Mouse (Mus musculus): ENCODE measurements at regions not wholly inside any gene's neighbourhood (a gene's known extent, or its start where the extent isn't known, plus 50 kb on each side); places are given as distances from the start of the nearest gene placed in this dataset.

DNA sequence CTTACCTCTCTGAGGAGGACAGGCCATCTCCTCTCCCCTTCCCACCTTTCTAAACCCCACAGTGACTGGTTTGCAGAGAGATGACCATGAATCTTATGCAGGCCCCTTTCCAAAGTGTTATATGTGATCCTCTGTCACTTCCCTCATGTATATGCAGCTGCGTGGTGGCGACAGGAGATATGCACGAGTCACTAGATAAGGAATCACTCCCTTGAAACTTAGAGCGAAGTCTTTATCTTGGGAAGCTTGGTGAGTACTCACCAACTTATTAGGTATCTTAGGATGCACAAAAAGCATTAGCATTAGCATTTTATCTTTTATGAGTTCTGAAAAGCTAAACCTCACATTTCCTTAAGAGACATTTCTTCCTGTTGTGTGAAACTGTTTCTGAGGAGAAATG lies 421.9 kb downstream of the Tmem161b start:
- no peak for DNase-seq (ENCODE audit: low spot score in 2 of 2)

DNA sequence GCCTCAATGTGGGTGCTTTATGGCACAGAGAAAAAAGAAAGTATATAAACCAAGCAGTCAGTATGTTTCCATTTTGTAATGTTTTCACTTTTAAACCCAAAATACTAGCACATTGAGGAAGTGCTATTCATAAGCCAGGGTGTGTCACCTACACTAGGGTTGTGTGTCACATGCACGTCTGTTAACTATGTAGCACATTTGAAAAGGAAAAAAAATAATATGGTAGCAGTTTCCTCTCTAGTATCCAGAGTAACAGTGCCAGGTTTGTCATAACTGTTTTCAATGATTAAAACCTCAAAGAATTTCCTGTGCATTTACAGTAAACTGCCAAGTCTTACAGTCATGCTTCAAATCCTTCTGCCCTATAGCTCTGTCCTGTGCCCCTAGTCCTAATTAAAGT lies 424.8 kb downstream of the Tmem161b start:
- no peak for DNase-seq (ENCODE audit: low spot score in 2 of 2)

GRCm38 (mm10) chr13:84648056-84648455 lies 426.0 kb downstream of the Tmem161b start:
- no peak for DNase-seq (ENCODE audit: low spot score in 2 of 2)

GRCm38 (mm10) chr13:84663967-84664366 lies 441.9 kb downstream of the Tmem161b start:
- DNase-seq (ENCODE audit: low spot score in 2 of 2) = no peak

GRCm38 (mm10) chr13:84680971-84681370 lies 458.9 kb downstream of the Tmem161b start:
- no peak for DNase-seq (ENCODE audit: low spot score in 2 of 2)

- DNase-seq (ENCODE audit: low spot score in 2 of 2) = peak in 1 of 2 experiments; percentile 42
These were observed 463.8 kb downstream of the Tmem161b start for GRCm38 (mm10) chr13:84685930-84686329.

GRCm38 (mm10) chr13:84693462-84693861 lies 471.4 kb downstream of the Tmem161b start:
- DNase-seq (ENCODE audit: low spot score in 2 of 2) = no peak

- DNase-seq (ENCODE audit: low spot score in 2 of 2) = no peak
These were observed 476.5 kb downstream of the Tmem161b start for GRCm38 (mm10) chr13:84698472-84699080.

DNA sequence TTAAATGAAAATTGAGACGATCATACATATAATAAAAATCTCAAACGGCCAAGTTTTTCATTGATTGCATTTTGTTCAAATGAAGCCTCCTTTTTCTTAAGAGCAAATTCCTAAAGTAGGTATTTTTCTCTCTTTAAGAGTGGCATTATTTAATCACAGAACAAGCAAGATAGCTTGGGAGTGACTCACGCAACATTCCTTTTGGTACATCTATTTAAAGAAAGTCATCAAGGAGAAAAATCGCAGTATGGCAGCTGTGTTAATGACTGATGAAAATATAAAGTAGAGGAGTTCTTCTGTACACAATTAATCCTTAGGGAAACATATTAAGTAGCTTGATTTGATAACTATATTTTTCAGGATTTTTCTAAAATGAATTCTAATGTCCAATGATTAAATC lies 448.0 kb upstream of the Ccnh start:
- DNase-seq (ENCODE audit: low spot score in 2 of 2) = no peak

DNA sequence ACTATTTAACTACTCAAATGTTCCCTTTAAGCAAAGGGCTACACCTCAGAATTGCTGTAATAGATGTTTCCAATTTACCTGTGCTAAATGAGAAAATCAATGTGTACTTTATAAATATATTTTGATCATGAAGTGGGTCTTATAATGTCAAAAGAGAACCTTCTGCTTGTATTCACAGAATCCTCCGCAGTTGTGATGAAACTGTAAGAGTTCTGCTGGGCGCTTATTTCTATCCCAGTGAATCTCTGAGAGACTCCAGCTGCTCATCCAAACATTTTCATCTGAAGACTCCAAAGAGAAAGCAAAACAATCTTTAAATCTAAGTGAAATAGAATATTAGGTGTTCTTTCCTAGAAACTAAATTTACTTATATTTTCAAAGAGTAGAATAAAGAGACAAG lies 440.9 kb upstream of the Ccnh start:
- DNase-seq (ENCODE audit: low spot score in 2 of 2) = no peak

DNA sequence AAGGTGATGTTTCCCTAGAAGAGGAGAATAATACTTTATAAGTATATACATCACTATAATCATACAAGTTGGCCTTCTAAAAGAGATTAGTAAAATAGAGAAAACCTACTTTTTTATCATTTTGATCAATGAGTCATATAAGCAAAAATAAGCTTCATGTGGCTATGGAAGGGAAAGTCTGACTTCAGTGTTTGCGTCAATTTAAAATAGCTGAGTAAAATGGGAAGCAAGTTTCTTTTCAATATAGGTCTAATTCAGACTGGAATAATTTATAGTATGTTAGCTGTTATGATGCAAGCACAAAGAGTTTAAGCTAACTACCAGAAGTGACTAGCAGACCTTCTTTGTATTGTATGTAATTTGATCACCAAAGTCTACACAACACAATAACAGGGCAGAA lies 440.0 kb upstream of the Ccnh start:
- DNase-seq (ENCODE audit: low spot score in 2 of 2) = no peak

- DNase-seq (ENCODE audit: low spot score in 2 of 2) = no peak
These were observed 439.1 kb upstream of the Ccnh start for GRCm38 (mm10) chr13:84750136-84750535.

DNA sequence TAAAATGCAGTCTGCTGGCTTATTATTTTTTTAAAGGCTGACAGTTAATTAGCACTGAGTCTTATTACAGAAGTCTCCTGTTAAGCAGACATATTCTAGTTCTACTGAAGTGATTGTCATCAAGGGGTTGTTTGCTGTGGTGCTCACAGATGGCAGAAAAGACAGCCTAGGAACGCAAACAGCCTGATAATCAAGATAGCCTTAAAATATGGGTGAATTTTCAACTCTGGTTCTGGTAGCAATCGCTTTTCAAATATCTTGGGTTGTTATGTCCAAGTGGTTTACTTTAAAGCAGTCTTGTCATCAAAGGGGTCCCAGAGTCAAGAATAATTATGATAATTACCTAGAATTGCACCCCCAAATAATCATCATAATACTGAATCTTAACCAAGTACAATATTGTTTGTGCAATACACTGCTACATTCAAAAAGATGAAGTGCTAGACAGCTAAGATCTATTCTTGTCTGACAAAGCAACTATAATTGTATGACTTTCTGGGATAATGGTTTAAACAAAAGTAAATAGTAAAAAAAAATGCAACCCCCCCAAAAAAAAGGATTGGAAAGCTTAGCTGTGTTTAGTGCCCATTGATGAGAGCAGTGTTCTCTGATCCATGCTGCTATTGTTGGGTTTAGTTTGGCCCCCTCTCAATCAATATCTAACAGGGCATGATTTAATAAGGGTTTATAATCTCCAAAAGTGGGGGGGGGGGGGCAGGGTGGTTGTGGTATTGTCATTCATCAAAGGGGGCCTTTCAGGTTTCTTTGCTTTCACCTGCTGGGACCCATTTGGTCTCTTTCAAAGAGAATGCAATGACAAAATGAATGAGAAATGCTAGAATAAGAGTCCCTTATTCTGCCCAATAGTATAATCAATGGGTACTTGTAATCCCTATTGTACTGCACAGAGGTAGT lies 437.4 kb upstream of the Ccnh start:
- DNase-seq (ENCODE audit: low spot score in 2 of 2) = no peak

DNA sequence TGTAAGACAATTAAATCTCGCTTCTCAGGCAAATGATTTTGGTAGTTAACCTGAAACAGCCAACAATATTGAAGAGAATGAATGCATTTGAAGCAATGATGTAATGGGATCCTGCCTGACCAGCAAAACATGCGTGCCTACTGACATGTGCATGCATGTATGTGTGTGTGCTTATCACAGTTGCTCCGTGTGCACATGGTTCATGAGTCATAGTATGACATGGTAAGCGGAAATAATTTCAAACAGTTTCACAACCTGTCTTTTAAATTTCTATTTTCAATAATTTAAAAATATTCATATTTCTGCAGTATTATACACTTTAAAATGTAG lies 436.8 kb upstream of the Ccnh start:
- DNase-seq (ENCODE audit: low spot score in 2 of 2) = no peak

GRCm38 (mm10) chr13:84753751-84754500 lies 435.3 kb upstream of the Ccnh start:
- DNase-seq (ENCODE audit: low spot score in 2 of 2) = no peak

GRCm38 (mm10) chr13:84754821-84755725 lies 434.1 kb upstream of the Ccnh start:
- no peak for DNase-seq (ENCODE audit: low spot score in 2 of 2)

DNA sequence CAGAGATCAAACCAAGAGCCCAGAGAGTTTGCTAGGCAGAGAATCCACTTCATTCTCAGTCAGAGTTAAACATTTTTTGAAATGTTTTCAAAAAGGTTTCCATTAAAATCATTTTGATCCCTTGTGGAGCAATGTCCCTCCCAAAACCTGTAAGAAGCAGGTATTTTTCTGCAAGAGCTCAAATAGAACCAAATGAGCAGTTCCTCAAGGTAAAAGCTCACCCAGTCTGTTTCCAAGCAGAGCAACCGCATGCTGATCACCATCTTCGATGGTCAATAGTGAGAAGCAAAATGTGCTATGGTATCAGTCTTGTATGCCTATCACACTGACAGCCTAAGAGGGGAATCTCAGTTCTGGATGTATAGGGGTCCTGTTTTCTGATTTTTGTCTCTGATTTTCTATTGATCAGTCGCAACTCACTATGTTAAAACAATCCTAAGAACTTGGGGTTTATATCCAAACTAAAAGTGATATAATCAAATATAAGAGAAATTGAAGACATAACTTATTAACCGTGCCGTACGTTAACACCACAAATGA lies 432.3 kb upstream of the Ccnh start:
- no peak for DNase-seq (ENCODE audit: low spot score in 2 of 2)

- no peak for DNase-seq (ENCODE audit: low spot score in 2 of 2)
These were observed 431.2 kb upstream of the Ccnh start for GRCm38 (mm10) chr13:84757896-84758567.

DNA sequence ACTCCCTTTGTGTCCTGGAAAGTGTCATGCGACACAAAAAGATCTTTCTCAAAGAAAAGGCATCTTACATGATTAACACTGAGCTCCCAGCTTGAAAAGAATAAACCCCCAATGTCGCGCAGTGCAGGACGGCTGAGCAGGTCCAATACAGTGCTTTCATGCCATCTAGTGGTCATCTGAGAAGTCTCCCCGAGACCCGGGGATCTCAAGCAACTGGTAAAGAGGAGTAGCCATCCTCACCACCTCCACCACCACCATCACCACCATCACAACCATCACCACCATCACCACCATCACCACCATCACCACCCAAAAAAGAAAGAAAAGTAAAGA lies 430.7 kb upstream of the Ccnh start:
- peak; percentile 86 to 95 for DNase-seq (ENCODE audit: low spot score in 2 of 2)

GRCm38 (mm10) chr13:84759061-84759460 lies 430.1 kb upstream of the Ccnh start:
- DNase-seq (ENCODE audit: low spot score in 2 of 2) = no peak

DNA sequence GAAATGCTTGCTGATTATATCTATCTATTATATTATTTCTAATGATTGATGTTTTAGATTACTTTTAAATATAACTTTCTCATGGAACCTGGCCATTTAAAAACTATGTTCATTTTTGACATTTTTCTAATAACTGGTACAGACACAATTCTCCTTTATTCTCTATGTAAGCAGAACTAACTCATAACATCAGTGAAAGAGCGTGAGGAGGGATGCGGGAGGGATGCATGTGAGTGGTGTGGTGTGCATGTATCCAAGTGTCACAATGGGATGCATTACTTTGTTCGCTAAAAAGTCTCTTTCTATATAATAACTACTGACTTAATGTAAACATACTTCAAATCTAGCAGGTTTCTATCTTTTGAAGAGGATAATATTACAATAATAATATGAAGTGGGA lies 428.7 kb upstream of the Ccnh start:
- DNase-seq (ENCODE audit: low spot score in 2 of 2) = no peak

Measured in frontal cortex, postnatal 36 days (tissue).